18 mouse cellular contexts compared by ENCODE assay signal in the genomic region with DNA sequence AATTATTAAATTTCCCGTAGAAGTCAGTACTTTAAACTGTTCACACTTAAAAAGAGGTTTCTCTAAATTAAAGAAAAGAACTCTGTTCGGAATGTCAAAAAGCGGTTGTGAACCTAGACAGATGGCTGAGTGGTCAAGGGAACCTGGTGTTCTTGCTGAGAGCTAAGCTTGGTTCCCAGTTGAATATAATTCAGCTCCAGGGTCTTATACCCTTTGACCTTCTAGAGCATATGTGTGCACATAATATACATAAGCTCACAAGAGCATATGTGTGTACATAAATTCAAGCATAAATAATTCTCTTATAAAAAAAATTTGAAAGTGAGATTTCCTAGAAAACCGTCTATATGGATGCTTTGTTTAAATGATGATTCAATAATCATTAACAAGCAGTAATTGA.
"Had no signal": no experiment of that assay in that cellular context is flagged by ENCODE, and none has a peak within 500 bp of the region (broad histone marks: within the 10 kb centered on the region; RNA-seq: fewer than 3 reads in every experiment).

No protein-coding gene starts in this region.

- H3K4me2 ChIP-seq: kidney, embryonic 15.5 days; limb, embryonic 12.5 days; limb, embryonic 15.5 days; liver, embryonic 11.5 days; lung, embryonic 14.5 days had no signal

- ATAC-seq: liver, postnatal 0 days; lung, postnatal 0 days had no signal

- H3K27me3 ChIP-seq: kidney, embryonic 15.5 days; limb, embryonic 12.5 days; limb, embryonic 15.5 days had no signal

- DNase-seq: kidney, adult 11 months; kidney, adult 8-10 months; kidney, postnatal 10 days; kidney, postnatal 36 days; left cerebral cortex, postnatal 4 days; liver, postnatal 0 days; lung, embryonic 14.5 days; thymus, adult 18-20 months; thymus, postnatal 36 days had no signal

- H3K9me3 ChIP-seq: kidney, embryonic 15.5 days; limb, embryonic 12.5 days; limb, embryonic 15.5 days; midbrain, embryonic 10.5 days had no signal

- H3K27ac ChIP-seq: kidney, embryonic 15.5 days; limb, embryonic 12.5 days; limb, embryonic 15.5 days; liver, embryonic 14.5 days; macrophage; midbrain, embryonic 10.5 days had no signal

- H3K9ac ChIP-seq: kidney, embryonic 15.5 days; limb, embryonic 12.5 days; limb, embryonic 15.5 days; liver, embryonic 14.5 days; liver, postnatal 0 days; lung, embryonic 14.5 days had no signal

- H3K4me1 ChIP-seq: kidney, embryonic 15.5 days; limb, embryonic 12.5 days; limb, embryonic 15.5 days had no signal

- H3K4me3 ChIP-seq: kidney, embryonic 15.5 days; limb, embryonic 12.5 days; limb, embryonic 15.5 days; midbrain, embryonic 10.5 days; myocyte had no signal

- H3K36me3 ChIP-seq: kidney, embryonic 15.5 days; limb, embryonic 12.5 days; limb, embryonic 15.5 days; midbrain, embryonic 10.5 days had no signal
